Mouse (Mus musculus) stomach, embryonic 15.5 days (tissue): ENCODE results near the gene Krcc1. TPM values are rescaled to one million over a fixed set of nuclear protein-coding genes. Genes with fewer than 3 reads are reported as not detected.

Experiments
- ATAC-seq: fragments of 200-750 bp; cut with Nextera tagmentation; 2 replicates; pipeline ENCODE4 v1.8.0; 2017; ENCODE audit warnings: low read depth, moderate number of reproducible peaks, moderate TSS enrichment; ENCODE audit not compliant: insufficient read depth, low FRiP score
- H3K27ac ChIP-seq: fragments of 300-500 bp; sonication (generic); 2 replicates; pipeline ENCODE4 v1.5.1; 2015; ENCODE audit warnings: mild to moderate bottlenecking, inconsistent platforms
- H3K27me3 ChIP-seq: fragments of 300-500 bp; sonication (generic); replicated peaks from 2 replicates; pipeline ENCODE4 v1.6.1; 2015; ENCODE audit warnings: inconsistent platforms
- H3K36me3 ChIP-seq: fragments of 300-500 bp; sonication (generic); 2 replicates; pipeline ENCODE4 v1.6.1; 2015; ENCODE audit warnings: inconsistent platforms
- H3K4me1 ChIP-seq: fragments of 300-500 bp; sonication (generic); 2 replicates; pipeline ENCODE4 v1.6.1; 2015; ENCODE audit warnings: inconsistent platforms
- H3K4me2 ChIP-seq: fragments of 300-500 bp; sonication (generic); 2 replicates; pipeline ENCODE4 v1.6.1; 2015; ENCODE audit warnings: mild to moderate bottlenecking, inconsistent platforms
- H3K4me3 ChIP-seq: fragments of 300-500 bp; sonication (generic); replicated peaks from 2 replicates; pipeline ENCODE4 v1.5.1; 2015; ENCODE audit warnings: inconsistent platforms
- H3K9ac ChIP-seq: fragments of 300-500 bp; sonication (generic); 2 replicates; pipeline ENCODE4 v1.6.1; 2015; ENCODE audit warnings: inconsistent platforms
- H3K9me3 ChIP-seq: fragments of 300-500 bp; sonication (generic); 2 replicates; pipeline ENCODE4 v1.6.1; 2016; ENCODE audit warnings: inconsistent platforms
- WGBS: fragments of 180-500 bp; shearing (Covaris S2); methylation state at CpG from one replicate; pipeline ENCODE4 v1.1.7; 2015; 5-methylcytosine and 5-hydroxymethylcytosine counted together
- polyA plus RNA-seq: library from polyadenylated mRNA; unstranded; fragments of >200 nt; fragmentation: Nextera tagmentation; extraction: Ambion mirVana; gene quantifications from 2 replicates; pipeline ENCODE4 v1.2.1, GENCODE M21; 2015

Gene Krcc1
- 60.0 and 60.8 TPM in 2 replicates for polyA plus RNA-seq

GRCm38 (mm10) chr6:71271389-71272315, at the start of gene Krcc1:
TSS of gene Krcc1 (plus strand) at chr6:71271677.
- no peaks in the 10 kb centered on the region for H3K9me3 ChIP-seq
- H3K4me3 ChIP-seq = peak within 1 kb of the TSS; percentile 90
- no peaks in the 10 kb centered on the region for H3K27me3 ChIP-seq
- H3K4me1 ChIP-seq = peaks cover 8% of the 10 kb centered on the region
- under 1% methylated on average over 78 of the region's 84 CpGs for WGBS
- H3K36me3 ChIP-seq = no peaks in the 10 kb centered on the region
- peak within 1 kb of the TSS; percentile 100 for H3K9ac ChIP-seq
- H3K4me2 ChIP-seq = peak within 1 kb of the TSS; percentile 72
- ATAC-seq = peak; percentile 94
- H3K27ac ChIP-seq = peak within 1 kb of the TSS; percentile 97

GRCm38 (mm10) chr6:71224184-71224943, 47.1 kb upstream of the Krcc1 start:
- H3K36me3 ChIP-seq = no peaks in the 10 kb centered on the region
- H3K27ac ChIP-seq = no peak overlapping the region
- H3K27me3 ChIP-seq = no peaks in the 10 kb centered on the region
- no peaks in the 10 kb centered on the region for H3K9me3 ChIP-seq
- no peak overlapping the region for H3K4me3 ChIP-seq
- no peak overlapping the region for H3K4me2 ChIP-seq
- ATAC-seq = peak; percentile 45; the same call in 1 of the 2 replicates
- no peaks in the 10 kb centered on the region for H3K4me1 ChIP-seq
- H3K9ac ChIP-seq = no peak overlapping the region
- 44% methylated on average over 3 of the region's 3 CpGs for WGBS

GRCm38 (mm10) chr6:71226544-71226943, 44.9 kb upstream of the Krcc1 start:
- Histone ChIP-seq H3K27ac (no peak overlapping the region), H3K27me3 (no peaks in the 10 kb centered on the region), H3K9ac (no peak overlapping the region), H3K4me2 (no peak overlapping the region), H3K36me3 (no peaks in the 10 kb centered on the region), H3K4me3 (no peak overlapping the region), H3K9me3 (no peaks in the 10 kb centered on the region), H3K4me1 (no peaks in the 10 kb centered on the region)
- no peak for ATAC-seq
- WGBS = 46% methylated on average over 6 of the region's 6 CpGs

GRCm38 (mm10) chr6:71227157-71227770, 44.2 kb upstream of the Krcc1 start:
- H3K27ac ChIP-seq = no peak overlapping the region
- H3K27me3 ChIP-seq = no peaks in the 10 kb centered on the region
- 16% methylated on average over 7 of the region's 7 CpGs for WGBS
- H3K4me2 ChIP-seq = no peak overlapping the region
- no peaks in the 10 kb centered on the region for H3K9me3 ChIP-seq
- no peak for ATAC-seq
- H3K4me3 ChIP-seq = no peak overlapping the region
- no peaks in the 10 kb centered on the region for H3K36me3 ChIP-seq
- no peak overlapping the region for H3K9ac ChIP-seq
- H3K4me1 ChIP-seq = no peaks in the 10 kb centered on the region

- Histone ChIP-seq H3K27me3 (no peaks in the 10 kb centered on the region), H3K4me2 (no peak overlapping the region), H3K36me3 (no peaks in the 10 kb centered on the region), H3K27ac (no peak overlapping the region), H3K9me3 (no peaks in the 10 kb centered on the region), H3K4me1 (no peaks in the 10 kb centered on the region), H3K4me3 (no peak overlapping the region), H3K9ac (no peak overlapping the region)
- no peak for ATAC-seq
- 78% methylated on average over 13 of the region's 13 CpGs for WGBS
These were observed 36.4 kb upstream of the Krcc1 start for GRCm38 (mm10) chr6:71235121-71235520.

GRCm38 (mm10) chr6:71235944-71236343, 35.5 kb upstream of the Krcc1 start:
- Histone ChIP-seq H3K36me3 (no peaks in the 10 kb centered on the region), H3K9ac (no peak overlapping the region), H3K4me2 (no peak overlapping the region), H3K9me3 (no peaks in the 10 kb centered on the region), H3K4me3 (no peak overlapping the region), H3K27me3 (no peaks in the 10 kb centered on the region), H3K4me1 (no peaks in the 10 kb centered on the region), H3K27ac (no peak overlapping the region)
- no peak for ATAC-seq
- 58% methylated on average over 3 of the region's 3 CpGs for WGBS

GRCm38 (mm10) chr6:71236506-71236905, 35.0 kb upstream of the Krcc1 start:
- peak; percentile 28; the same call in 1 of the 2 replicates for ATAC-seq
- H3K4me2 ChIP-seq = no peak overlapping the region

GRCm38 (mm10) chr6:71237031-71237431, 34.4 kb upstream of the Krcc1 start:
- no peak overlapping the region for H3K4me3 ChIP-seq
- no peak overlapping the region for H3K9ac ChIP-seq
- H3K4me2 ChIP-seq = no peak overlapping the region
- no peaks in the 10 kb centered on the region for H3K27me3 ChIP-seq
- H3K9me3 ChIP-seq = no peaks in the 10 kb centered on the region
- no peaks in the 10 kb centered on the region for H3K4me1 ChIP-seq
- no peak overlapping the region for H3K27ac ChIP-seq
- WGBS = 53% methylated on average over 6 of the region's 6 CpGs
- no peaks in the 10 kb centered on the region for H3K36me3 ChIP-seq
- ATAC-seq = peak; percentile 59

More at GRCm38 (mm10) chr6:71236506-71236905, 35.0 kb upstream of the Krcc1 start:
- Histone ChIP-seq H3K27ac (no peak overlapping the region), H3K4me1 (no peaks in the 10 kb centered on the region), H3K36me3 (no peaks in the 10 kb centered on the region), H3K27me3 (no peaks in the 10 kb centered on the region), H3K9me3 (no peaks in the 10 kb centered on the region), H3K9ac (no peak overlapping the region), H3K4me3 (no peak overlapping the region)
- WGBS = 64% methylated on average over 5 of the region's 6 CpGs

GRCm38 (mm10) chr6:71239069-71239750, 32.3 kb upstream of the Krcc1 start:
- no peak overlapping the region for H3K4me3 ChIP-seq
- H3K9ac ChIP-seq = no peak overlapping the region
- H3K27ac ChIP-seq = no peak overlapping the region
- no peaks in the 10 kb centered on the region for H3K36me3 ChIP-seq
- H3K4me2 ChIP-seq = no peak overlapping the region
- ATAC-seq = no peak
- WGBS = 90% methylated on average over 26 of the region's 26 CpGs
- H3K27me3 ChIP-seq = no peaks in the 10 kb centered on the region
- H3K4me1 ChIP-seq = no peaks in the 10 kb centered on the region
- H3K9me3 ChIP-seq = no peaks in the 10 kb centered on the region

GRCm38 (mm10) chr6:71240831-71241230, 30.6 kb upstream of the Krcc1 start:
- 75% methylated on average over 7 of the region's 7 CpGs for WGBS
- Histone ChIP-seq H3K4me2 (no peak overlapping the region), H3K4me3 (no peak overlapping the region), H3K9me3 (no peaks in the 10 kb centered on the region), H3K27ac (no peak overlapping the region), H3K27me3 (no peaks in the 10 kb centered on the region), H3K9ac (no peak overlapping the region), H3K36me3 (no peaks in the 10 kb centered on the region), H3K4me1 (no peaks in the 10 kb centered on the region)
- ATAC-seq = no peak

- no peak overlapping the region for H3K4me3 ChIP-seq
- no peak overlapping the region for H3K9ac ChIP-seq
- no peaks in the 10 kb centered on the region for H3K4me1 ChIP-seq
- WGBS = 76% methylated on average over 1 of the region's 1 CpGs
- ATAC-seq = no peak
- no peaks in the 10 kb centered on the region for H3K36me3 ChIP-seq
- H3K27ac ChIP-seq = no peak overlapping the region
- no peaks in the 10 kb centered on the region for H3K27me3 ChIP-seq
- no peak overlapping the region for H3K4me2 ChIP-seq
- H3K9me3 ChIP-seq = no peaks in the 10 kb centered on the region
These were observed 28.7 kb upstream of the Krcc1 start for GRCm38 (mm10) chr6:71242811-71243210.
